Mouse (Mus musculus): ENCODE measurements around the gene Wdr81. TPM values are rescaled to one million over a fixed set of nuclear protein-coding genes. Genes with fewer than 3 reads are reported as not detected.

Gene Wdr81
- total RNA-seq (2021) = 1 to 10 TPM; 4.7 to 5.7 TPM
- long read RNA-seq, experiment 1, full-length matches to known transcripts = 2 of 5 reads
- long read RNA-seq, experiment 1, partial matches to known transcripts = 0 of 5 reads
- long read RNA-seq, experiment 1, other reads (novel, unspliced or antisense) = 3 of 5 reads
- long read RNA-seq, experiment 2, full-length matches to known transcripts = 2 of 4 reads
- long read RNA-seq, experiment 2, partial matches to known transcripts = 1 of 4 reads
- long read RNA-seq, experiment 2, other reads (novel, unspliced or antisense) = 1 of 4 reads

- DNase-seq = peak; percentile 88
Measured at GRCm38 (mm10) chr11:75453991-75454930, at the start of gene Wdr81. TSS of gene Wdr81 (minus strand) at chr11:75454717.

GRCm38 (mm10) chr11:75498126-75498525 lies 43.6 kb upstream of the Wdr81 start:
- DNase-seq = no peak

GRCm38 (mm10) chr11:75494296-75495049 lies 40.0 kb upstream of the Wdr81 start:
- no peak for DNase-seq

GRCm38 (mm10) chr11:75487496-75487895 lies 33.0 kb upstream of the Wdr81 start:
- no peak for DNase-seq

DNA sequence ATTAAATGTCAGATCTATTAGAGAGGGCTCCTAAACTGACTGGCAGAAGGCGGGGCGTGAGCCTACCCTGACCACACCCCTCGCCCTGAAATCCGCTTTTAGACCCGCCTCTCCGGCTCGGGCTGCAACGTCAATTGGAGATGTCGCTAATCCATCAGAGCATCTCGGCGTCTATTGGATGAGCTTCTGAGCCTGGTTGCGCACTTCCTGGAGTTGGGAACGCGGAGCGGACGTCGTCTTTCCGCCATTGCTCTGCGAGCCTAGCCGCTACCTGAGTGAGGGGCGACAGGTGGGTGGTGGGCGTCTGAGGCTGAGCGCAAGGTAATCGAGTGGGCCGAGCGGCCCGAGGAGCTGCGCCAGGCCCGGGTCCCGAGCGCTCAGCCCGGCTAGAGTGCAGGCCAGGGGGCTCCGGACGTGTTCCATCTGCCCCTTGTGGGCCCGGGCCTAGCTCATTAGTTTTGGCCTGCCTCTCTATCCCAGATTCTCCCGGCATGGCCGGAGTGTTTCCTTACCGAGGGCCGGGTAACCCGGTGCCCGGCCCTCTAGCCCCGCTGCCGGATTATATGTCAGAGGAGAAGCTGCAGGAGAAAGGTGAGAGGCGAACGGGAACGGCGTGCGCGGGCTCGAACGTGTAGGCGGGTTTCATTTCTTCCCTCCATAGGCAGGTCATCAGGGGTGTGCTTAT lies 32.2 kb upstream of the Wdr81 start, which contains the start of gene Prpf8:
TSS of gene Prpf8 (plus strand) at position 216 of the 685 bp plus-strand sequence.
- DNase-seq = peak; percentile 97

DNA sequence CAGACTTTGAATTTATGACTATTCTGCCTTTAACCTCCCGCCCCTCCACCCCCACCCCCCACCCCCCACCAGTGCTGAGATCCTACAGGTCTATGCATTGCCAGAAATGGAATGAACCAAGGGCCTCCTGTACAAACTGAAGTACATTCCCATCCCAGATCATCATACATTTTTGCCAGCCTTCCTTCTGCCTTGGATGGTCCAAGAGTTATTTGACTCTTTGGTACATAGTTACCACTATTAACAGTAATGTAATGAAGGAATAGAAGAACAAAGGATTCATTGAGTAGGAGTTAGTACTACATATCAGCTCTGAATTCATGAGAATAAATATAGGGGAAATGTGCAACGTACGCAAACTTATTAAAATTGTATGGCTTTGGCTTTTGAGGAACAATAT lies 31.7 kb upstream of the Wdr81 start:
- no peak for DNase-seq

GRCm38 (mm10) chr11:75473376-75473775 lies 18.9 kb upstream of the Wdr81 start:
- DNase-seq = no peak

- DNase-seq = no peak
Measured at GRCm38 (mm10) chr11:75472469-75473081, 18.1 kb upstream of the Wdr81 start.

DNA sequence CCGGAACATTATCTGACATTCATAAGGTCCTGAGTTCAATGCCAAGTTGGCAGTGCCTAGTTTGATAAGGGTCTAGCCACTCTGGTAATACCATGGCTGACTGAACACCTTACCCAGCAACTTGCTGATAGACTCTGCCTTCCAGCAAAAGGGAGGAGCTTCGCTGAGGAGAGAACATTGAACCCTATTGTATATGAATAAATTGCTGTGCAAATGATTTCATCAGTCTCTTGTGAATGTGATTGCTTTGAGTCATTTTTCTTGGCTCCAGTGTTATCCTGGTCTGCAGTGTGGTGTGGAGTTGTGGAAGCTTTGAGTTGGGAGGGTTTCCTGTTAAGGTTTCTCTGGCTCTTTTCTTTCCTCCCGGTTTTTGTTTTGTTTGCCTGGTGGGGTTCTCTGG lies 16.2 kb upstream of the Wdr81 start:
- no peak for DNase-seq

- no peak for DNase-seq
Measured at GRCm38 (mm10) chr11:75469261-75469660, 14.7 kb upstream of the Wdr81 start.

GRCm38 (mm10) chr11:75468410-75468809 lies 13.9 kb upstream of the Wdr81 start:
- DNase-seq = no peak

- peak; percentile 80 for DNase-seq
Measured at GRCm38 (mm10) chr11:75467512-75468215, 13.1 kb upstream of the Wdr81 start.

- no peak for DNase-seq
Measured at GRCm38 (mm10) chr11:75466731-75467505, 12.4 kb upstream of the Wdr81 start.

DNA sequence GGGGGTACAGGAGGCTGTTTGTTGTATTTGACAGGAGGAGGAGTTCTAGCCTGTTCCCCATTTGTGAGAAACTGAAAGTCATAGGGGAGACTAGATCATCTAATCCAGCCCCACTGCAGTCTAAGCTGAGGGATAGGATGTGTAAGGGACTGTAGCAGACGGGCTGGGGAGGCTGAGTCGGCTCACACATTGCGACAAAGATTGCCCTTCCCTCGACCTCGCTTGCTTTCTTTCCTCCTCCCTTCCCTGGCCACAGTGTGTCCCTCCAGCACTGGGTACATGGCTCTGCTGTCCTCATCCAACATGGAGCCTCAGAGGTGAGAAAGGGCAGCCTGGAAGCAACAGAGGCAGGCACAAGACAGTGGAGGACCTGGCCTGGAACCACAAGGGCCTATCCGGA lies 10.5 kb upstream of the Wdr81 start:
- no peak for DNase-seq

GRCm38 (mm10) chr11:75464417-75464816 lies 9.9 kb upstream of the Wdr81 start:
- DNase-seq = no peak

GRCm38 (mm10) chr11:75463624-75464023 lies 9.1 kb upstream of the Wdr81 start:
- DNase-seq = no peak

GRCm38 (mm10) chr11:75462865-75463336 lies 8.4 kb upstream of the Wdr81 start:
- DNase-seq = peak; percentile 94

GRCm38 (mm10) chr11:75462253-75462783 lies 7.8 kb upstream of the Wdr81 start:
- DNase-seq = peak; percentile 96

GRCm38 (mm10) chr11:75461743-75462252 lies 7.3 kb upstream of the Wdr81 start:
- DNase-seq = no peak

All from gastrocnemius, postnatal 25 days (tissue).